In the genomic region with DNA sequence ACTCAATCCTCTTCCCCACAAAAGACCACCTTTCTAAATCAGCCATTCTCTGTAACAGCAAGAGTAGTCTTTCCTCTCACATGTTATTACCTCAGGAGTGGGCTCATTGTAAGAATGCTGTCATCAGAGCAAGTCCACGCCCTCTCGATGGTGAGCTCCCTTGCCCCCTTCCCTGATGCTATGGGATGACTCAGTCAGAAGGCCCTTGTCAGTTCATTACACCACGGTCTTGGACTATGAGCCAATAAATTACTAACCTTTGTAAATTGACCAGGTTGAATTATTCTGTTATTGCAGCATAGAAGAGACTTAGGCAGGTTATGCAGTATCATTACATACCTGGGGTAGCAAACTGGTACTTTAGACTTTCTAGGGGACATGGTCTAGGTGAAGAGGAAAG, we compare ENCODE assay signal across 18 mouse cellular contexts.
"Had no signal": no experiment of that assay in that cellular context is flagged by ENCODE, and none has a peak within 500 bp of the region (broad histone marks: within the 10 kb centered on the region; RNA-seq: fewer than 3 reads in every experiment).

No protein-coding gene starts in this region.

- H3K9ac ChIP-seq: liver, postnatal 0 days; lung, embryonic 15.5 days; midbrain, embryonic 13.5 days; midbrain, embryonic 15.5 days; neural tube, embryonic 12.5 days; stomach, embryonic 15.5 days had no signal

- H3K27ac ChIP-seq: lung, embryonic 15.5 days; macrophage; midbrain, embryonic 13.5 days; midbrain, embryonic 15.5 days; neural tube, embryonic 12.5 days; stomach, embryonic 15.5 days; stomach, postnatal 0 days had no signal

- H3K4me1 ChIP-seq: lung, embryonic 15.5 days; megakaryocyte, embryonic 14.5 days; midbrain, embryonic 13.5 days; midbrain, embryonic 15.5 days; neural tube, embryonic 12.5 days; stomach, embryonic 15.5 days had no signal

- H3K4me3 ChIP-seq: lung, embryonic 15.5 days; megakaryocyte, embryonic 14.5 days; midbrain, embryonic 13.5 days; midbrain, embryonic 15.5 days; neural tube, embryonic 12.5 days; stomach, embryonic 15.5 days had no signal

- H3K27me3 ChIP-seq: lung, embryonic 15.5 days; megakaryocyte, embryonic 14.5 days; midbrain, embryonic 13.5 days; midbrain, embryonic 15.5 days; neural tube, embryonic 12.5 days; stomach, embryonic 15.5 days had no signal

- H3K36me3 ChIP-seq: lung, embryonic 15.5 days; midbrain, embryonic 13.5 days; midbrain, embryonic 15.5 days; neural tube, embryonic 12.5 days; stomach, embryonic 15.5 days had no signal

- DNase-seq: liver, postnatal 0 days; lung, adult 2 months; lung, postnatal 14 days; lung, postnatal 36 days; right cerebral cortex, postnatal 25 days; right cerebral cortex, postnatal 4 days; thymus, postnatal 14 days; thymus, postnatal 36 days had no signal

- H3K9me3 ChIP-seq: lung, embryonic 15.5 days; midbrain, embryonic 13.5 days; midbrain, embryonic 15.5 days; neural tube, embryonic 12.5 days; stomach, embryonic 15.5 days had no signal

- ATAC-seq: liver, postnatal 0 days; lung, postnatal 0 days; midbrain, embryonic 13.5 days; midbrain, embryonic 15.5 days had no signal

- H3K4me2 ChIP-seq: lung, embryonic 15.5 days; midbrain, embryonic 11.5 days; midbrain, embryonic 13.5 days; midbrain, embryonic 15.5 days; neural tube, embryonic 12.5 days; stomach, embryonic 15.5 days had no signal
